Mouse (Mus musculus) thymus, postnatal 4 days (tissue): ENCODE results near the gene Irx6.

Experiments
- DNase-seq: peaks from one replicate; pipeline ENCODE4 v3.0.0; 2021

The Irx6 gene

GRCm38 (mm10) chr8:92723320-92723719, 49.2 kb downstream of the Irx6 start:
- no peak for DNase-seq

- DNase-seq: no peak
Measured at GRCm38 (mm10) chr8:92723947-92724346, 49.9 kb downstream of the Irx6 start.

DNA sequence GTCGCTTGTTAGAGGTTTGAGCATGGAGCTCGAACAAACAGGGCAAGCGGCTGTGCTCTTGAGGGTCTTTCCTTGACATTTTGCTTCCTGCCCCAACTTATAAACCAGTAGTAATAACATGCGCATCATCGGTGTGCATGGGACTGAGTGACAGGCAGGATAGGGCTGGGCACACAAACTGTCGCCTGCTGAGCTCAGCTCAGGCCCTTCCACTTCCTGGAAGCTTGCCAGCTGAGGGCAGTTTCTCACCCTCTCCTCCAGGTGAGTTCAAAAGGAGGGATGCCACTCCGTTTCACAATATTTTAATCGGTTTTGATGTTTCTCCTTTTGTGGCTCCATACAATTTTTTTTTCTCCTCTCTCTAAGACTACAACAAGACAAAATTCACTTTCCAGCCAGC, 50.3 kb downstream of the Irx6 start:
- no peak for DNase-seq
